ENCODE assay signal across 25 mouse cellular contexts in genomic region chr8:107007795-107008194, GRCm38 (mm10). TPM values are rescaled to one million over a fixed set of nuclear protein-coding genes. Genes with fewer than 3 reads are reported as not detected.
DNase-seq lines count a peak whose midpoint lies in the region; TF ChIP-seq lines count a peak whose summit lies in the region.
"Had no signal": no experiment of that assay in that cellular context is flagged by ENCODE, and none has a peak within 500 bp of the region (broad histone marks: within the 10 kb centered on the region; RNA-seq: fewer than 3 reads in every experiment).

No protein-coding gene starts in this region.

- peaks cover 59% of the 10 kb centered on the region for H3K36me3 ChIP-seq in midbrain, embryonic 10.5 days
- H3K36me3 ChIP-seq: forebrain, embryonic 15.5 days had no signal

- intact Hi-C loops in left cerebral cortex, postnatal 14 days (cut with DNase I): no loop called here

- no peaks in the 10 kb centered on the region for H3K9me3 ChIP-seq in midbrain, embryonic 10.5 days (replicated peaks)
- H3K9me3 ChIP-seq: embryonic facial prominence, embryonic 12.5 days; forebrain, embryonic 15.5 days; heart, embryonic 15.5 days; hindbrain, embryonic 13.5 days had no signal

- 92% methylated on average over 3 of the region's 3 CpGs for WGBS in midbrain, embryonic 10.5 days

- no peaks in the 10 kb centered on the region for H3K4me1 ChIP-seq in midbrain, embryonic 10.5 days
- H3K4me1 ChIP-seq: embryonic facial prominence, embryonic 12.5 days; forebrain, embryonic 15.5 days; hindbrain, embryonic 13.5 days had no signal

- no peak for DNase-seq in layer of hippocampus, adult 2 months (ENCODE audit: low spot score in 2 of 2)
- DNase-seq in layer of hippocampus, postnatal 10 days (ENCODE audit: low spot score in 2 of 2): no peak
- DNase-seq in right cerebral cortex, adult 2 months (ENCODE audit: low spot score in 2 of 2): peak; percentile 39 to 47
- no peak for DNase-seq in right cerebral cortex, postnatal 10 days (ENCODE audit: low spot score in 2 of 2)
- DNase-seq in left cerebral cortex, postnatal 14 days (ENCODE audit: low spot score in 2 of 2): peak; percentile 10 to 34
- DNase-seq in adrenal gland, postnatal 4 days (ENCODE audit: low spot score in 2 of 2): no peak
- no peak for DNase-seq in midbrain, embryonic 10.5 days (ENCODE audit: low spot score)
- DNase-seq: adrenal gland, adult 2 months; adrenal gland, postnatal 36 days; cerebellum, adult 11-12 months; cerebellum, adult 9-10 months; cerebellum, postnatal 25 days; gastrocnemius, postnatal 14 days; heart, adult 2 months; heart, postnatal 14 days had no signal

- no peaks in the 10 kb centered on the region for H3K27me3 ChIP-seq in midbrain, embryonic 10.5 days (ENCODE audit: low read depth, poor library complexity, severe bottlenecking)
- H3K27me3 ChIP-seq: embryonic facial prominence, embryonic 12.5 days; forebrain, embryonic 15.5 days; heart, embryonic 15.5 days; hindbrain, embryonic 13.5 days had no signal

- no peak for TF ChIP-seq CTCF in layer of hippocampus, adult 2 months (conservative IDR thresholded peaks at IDR 0.05)

- no peak overlapping the region for H3K4me3 ChIP-seq in layer of hippocampus, adult 2 months
- H3K4me3 ChIP-seq in midbrain, embryonic 10.5 days: no peak overlapping the region
- H3K4me3 ChIP-seq: embryonic facial prominence, embryonic 12.5 days; forebrain, embryonic 15.5 days; heart, adult 2 months; heart, embryonic 15.5 days; hindbrain, embryonic 13.5 days had no signal

- H3K27ac ChIP-seq in layer of hippocampus, adult 2 months: 0 out of 2 replicates have a peak overlapping the region, but pooled peaks have one; percentile 39
- H3K27ac ChIP-seq in midbrain, embryonic 10.5 days (replicated peaks): no peak overlapping the region
- H3K27ac ChIP-seq: embryonic facial prominence, embryonic 12.5 days; forebrain, embryonic 15.5 days; heart, adult 2 months; heart, embryonic 15.5 days; hindbrain, embryonic 13.5 days; hindbrain, postnatal 0 days had no signal

RNA-seq across cellular contexts. Expression of gene Vps4a, which starts 23.2 kb away (rescaled TPM):
- 100 to 1,000 TPM; 112 to 116 TPM for total RNA-seq in layer of hippocampus, adult 2 months (2021)
- total RNA-seq in layer of hippocampus, postnatal 10 days (2021): 100 to 1,000 TPM; 108 to 119 TPM
- 100 to 1,000 TPM; 121 to 124 TPM for total RNA-seq in left cerebral cortex, postnatal 14 days (2021)
- total RNA-seq in adrenal gland, postnatal 4 days (2021): 10 to 100 TPM; 69.6 to 72.7 TPM
- polyA plus RNA-seq in midbrain, embryonic 10.5 days (2016; fragmentation: Nextera tagmentation; extraction: Ambion mirVana): 68.0 and 80.2 TPM in 2 replicates

RNA-seq across cellular contexts. Expression of gene Pdf, which starts 40.6 kb away (rescaled TPM):
- 10 to 100 TPM; 25.2 to 26.1 TPM for total RNA-seq in layer of hippocampus, adult 2 months (2021)
- total RNA-seq in layer of hippocampus, postnatal 10 days (2021): 10 to 100 TPM; 23.6 to 27.6 TPM
- total RNA-seq in left cerebral cortex, postnatal 14 days (2021): 10 to 100 TPM; 28.3 to 29.8 TPM
- 10 to 100 TPM; 33.5 to 38.3 TPM for total RNA-seq in adrenal gland, postnatal 4 days (2021)
- polyA plus RNA-seq in midbrain, embryonic 10.5 days (2016; fragmentation: Nextera tagmentation; extraction: Ambion mirVana): 44.2 and 48.1 TPM in 2 replicates

RNA-seq across cellular contexts. Expression of gene Cog8, which starts 48.7 kb away (rescaled TPM):
- total RNA-seq in layer of hippocampus, adult 2 months (2021): 10 to 100 TPM; 27.8 to 32.5 TPM
- 10 to 100 TPM; 24.9 to 27.8 TPM for total RNA-seq in layer of hippocampus, postnatal 10 days (2021)
- 10 to 100 TPM; 26.5 to 29.5 TPM for total RNA-seq in left cerebral cortex, postnatal 14 days (2021)
- total RNA-seq in adrenal gland, postnatal 4 days (2021): 10 to 100 TPM; 32.4 to 37.4 TPM
- polyA plus RNA-seq in midbrain, embryonic 10.5 days (2016; fragmentation: Nextera tagmentation; extraction: Ambion mirVana): 38.2 and 40.8 TPM in 2 replicates

RNA-seq across cellular contexts. Expression of gene Nip7, which starts 48.9 kb away (rescaled TPM):
- 10 to 100 TPM; 43.5 to 46.2 TPM for total RNA-seq in layer of hippocampus, adult 2 months (2021)
- total RNA-seq in layer of hippocampus, postnatal 10 days (2021): 10 to 100 TPM; 57.3 to 66.3 TPM
- 10 to 100 TPM; 43.4 to 53.6 TPM for total RNA-seq in left cerebral cortex, postnatal 14 days (2021)
- 10 to 100 TPM; 57.7 to 60.0 TPM for total RNA-seq in adrenal gland, postnatal 4 days (2021)
- polyA plus RNA-seq in midbrain, embryonic 10.5 days (2016; fragmentation: Nextera tagmentation; extraction: Ambion mirVana): 113 and 125 TPM in 2 replicates

RNA-seq across cellular contexts. Expression of gene Tmed6, which starts 57.6 kb away (rescaled TPM):
- total RNA-seq in layer of hippocampus, adult 2 months (2021): under 1 TPM in 1 of 2 experiments, not detected in 1; 0.42 TPM
- total RNA-seq in layer of hippocampus, postnatal 10 days (2021): not detected
- total RNA-seq in left cerebral cortex, postnatal 14 days (2021): not detected
- 1 to 10 TPM in 1 of 2 experiments, not detected in 1; 8.2 TPM for total RNA-seq in adrenal gland, postnatal 4 days (2021)
- polyA plus RNA-seq in midbrain, embryonic 10.5 days (2016; fragmentation: Nextera tagmentation; extraction: Ambion mirVana): not detected in 2 replicates
- total RNA-seq: adrenal gland, adult 2 months; adrenal gland, postnatal 36 days; gastrocnemius, adult 18-20 months; gastrocnemius, postnatal 14 days; heart, adult 2 months; heart, postnatal 14 days; hematopoietic stem cell, adult 5-6 weeks; hindbrain, postnatal 0 days had no signal
- polyA plus RNA-seq: adrenal gland, adult 2 months; cortical plate, adult 2 months; embryonic facial prominence, embryonic 12.5 days; forebrain, embryonic 11.5 days; forebrain, embryonic 15.5 days; heart, adult 2 months; heart, embryonic 11.5 days; heart, embryonic 15.5 days; hindbrain, embryonic 13.5 days; hindbrain, postnatal 0 days had no signal

Comparison
In these comparisons a context has a peak if more than half of its experiments do, and no peak if none do; other contexts are left out.
1. DNase-seq: peak in right cerebral cortex, adult 2 months (2 of 2) and left cerebral cortex, postnatal 14 days (2 of 2); none in layer of hippocampus, adult 2 months (0 of 2), layer of hippocampus, postnatal 10 days (0 of 2), right cerebral cortex, postnatal 10 days (0 of 2), adrenal gland, postnatal 4 days (0 of 2) and midbrain, embryonic 10.5 days (single experiment).